Mouse (Mus musculus): ENCODE results near the gene Ikzf3. TPM values are rescaled to one million over a fixed set of nuclear protein-coding genes. Genes with fewer than 3 reads are reported as not detected.

Gene Ikzf3
- polyA plus RNA-seq, 1 experiment = not detected

DNA sequence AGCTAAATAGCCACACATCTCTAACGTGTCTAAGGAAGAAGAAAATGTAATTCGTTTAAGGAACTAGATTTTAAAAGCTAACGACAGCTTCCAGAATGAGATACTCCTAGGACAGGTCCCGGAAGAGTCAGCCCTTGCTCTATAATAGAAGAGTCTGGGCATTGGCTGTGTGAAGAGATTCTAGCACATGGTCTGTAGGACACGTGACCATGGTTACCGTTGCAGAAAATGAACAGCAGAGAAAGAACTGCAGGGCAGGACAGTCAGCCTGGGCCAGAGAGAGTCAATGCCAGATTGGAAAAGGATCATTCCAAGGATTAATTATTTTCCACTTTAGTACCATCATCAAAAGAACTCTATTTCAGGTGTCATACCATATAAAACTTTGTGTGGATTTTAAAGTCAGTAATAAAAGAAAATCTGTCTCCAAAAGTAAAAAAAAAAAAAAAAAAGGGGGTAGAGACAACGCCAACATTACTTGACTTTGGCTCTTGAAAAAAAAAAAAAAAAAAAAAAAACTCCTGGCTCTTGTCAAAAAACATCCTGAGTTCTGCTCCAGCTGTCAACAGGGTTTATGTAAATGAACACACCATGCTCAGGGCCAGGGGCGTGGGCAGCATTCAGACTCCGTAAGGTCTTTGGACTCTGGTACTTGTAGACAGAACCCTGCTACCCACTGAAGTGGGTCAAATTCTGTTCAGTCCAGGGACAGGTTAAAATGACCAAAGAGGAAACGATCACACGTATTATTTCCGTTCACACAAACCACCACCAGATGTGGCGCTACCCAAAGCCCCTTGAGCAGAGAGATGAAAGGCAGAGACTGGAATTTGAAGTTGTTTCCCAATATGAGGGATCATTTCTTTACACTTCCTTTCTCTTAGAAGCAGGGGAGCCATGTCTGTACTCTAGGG, 66.5 kb downstream of the Ikzf3 start:
- H3K27ac ChIP-seq (ENCODE audit: insufficient read depth, low read depth, low read length) = no peak overlapping the region

DNA sequence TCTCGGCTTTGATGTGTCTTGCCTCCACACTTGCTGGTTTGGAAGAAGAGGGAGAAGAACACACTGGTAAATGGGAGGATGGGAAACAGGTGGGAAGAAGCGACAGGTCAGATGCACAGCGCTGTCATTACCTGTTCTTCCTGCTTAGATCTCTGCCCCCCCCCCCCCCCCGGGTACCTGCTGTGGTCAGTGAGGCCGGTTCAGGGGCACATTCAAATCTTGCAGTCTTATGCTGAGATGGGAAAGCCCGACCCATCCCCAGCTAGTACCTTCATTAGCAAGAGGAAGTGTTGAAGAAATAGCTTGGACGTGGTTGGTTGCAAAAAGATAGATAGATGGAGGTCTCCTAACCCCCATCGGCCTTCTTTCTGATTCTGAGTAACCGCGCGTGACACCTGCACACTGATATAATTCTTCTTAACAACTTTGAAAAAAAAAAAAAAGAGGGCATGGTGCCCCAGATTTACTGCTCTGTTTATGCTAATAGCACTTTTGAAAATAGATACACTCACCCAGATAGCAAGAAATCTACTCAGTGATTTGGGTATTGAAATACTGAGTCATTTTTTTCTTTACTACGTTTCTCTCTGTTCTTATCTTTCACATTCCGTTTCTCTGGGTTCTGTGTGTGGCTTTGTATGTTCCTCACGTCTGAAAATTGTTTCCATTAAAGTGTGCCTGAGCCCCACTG, 68.7 kb downstream of the Ikzf3 start:
- TF ChIP-seq CTCF (IDR thresholded peaks at IDR 0.05; ENCODE audit: low read depth, low read length) = no peak
- no peak for TF ChIP-seq POLR2A (IDR thresholded peaks at IDR 0.05; ENCODE audit: borderline replicate concordance, low read depth, low read length)
- Histone ChIP-seq H3K27ac (ENCODE audit: insufficient read depth, low read depth, low read length) (no peak overlapping the region), H3K4me3 (ENCODE audit: insufficient read depth, low read length) (no peak overlapping the region), H3K4me1 (ENCODE audit: control insufficient read depth, insufficient read depth, low read length) (0 out of 2 replicates have a peak, but pooled peaks cover 2% of the 10 kb centered on the region)

More for the DNA sequence above, 66.5 kb downstream of the Ikzf3 start:
- H3K4me3 ChIP-seq (ENCODE audit: insufficient read depth, low read length) = no peak overlapping the region
- TF ChIP-seq POLR2A (IDR thresholded peaks at IDR 0.05; ENCODE audit: borderline replicate concordance, low read depth, low read length) (no peak), CTCF (IDR thresholded peaks at IDR 0.05; ENCODE audit: low read depth, low read length) (no peak)
- H3K4me1 ChIP-seq (ENCODE audit: control insufficient read depth, insufficient read depth, low read length) = 0 out of 2 replicates have a peak, but pooled peaks cover 2% of the 10 kb centered on the region

DNA sequence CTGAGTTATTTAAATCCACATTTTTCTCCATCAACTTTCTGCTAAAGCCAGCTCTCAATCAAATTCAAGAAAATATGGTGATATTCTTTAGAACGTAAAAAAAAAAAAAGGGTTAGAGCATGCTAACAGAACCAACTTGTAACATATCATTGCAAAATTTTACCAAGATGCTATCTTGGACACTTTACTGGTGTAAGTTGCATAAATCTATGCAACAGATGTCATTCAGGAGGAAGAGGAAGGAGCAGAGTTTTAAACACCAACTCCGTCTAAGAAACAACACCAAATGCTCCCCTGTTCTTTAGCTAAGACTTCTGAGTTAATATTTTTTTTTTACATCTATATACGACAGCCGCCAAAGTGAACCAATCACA, 69.4 kb downstream of the Ikzf3 start:
- no peak overlapping the region for H3K4me3 ChIP-seq (ENCODE audit: insufficient read depth, low read length)
- TF ChIP-seq POLR2A (IDR thresholded peaks at IDR 0.05; ENCODE audit: borderline replicate concordance, low read depth, low read length) (no peak), CTCF (IDR thresholded peaks at IDR 0.05; ENCODE audit: low read depth, low read length) (no peak)
- no peak overlapping the region for H3K27ac ChIP-seq (ENCODE audit: insufficient read depth, low read depth, low read length)
- H3K4me1 ChIP-seq (ENCODE audit: control insufficient read depth, insufficient read depth, low read length) = 0 out of 2 replicates have a peak, but pooled peaks cover 2% of the 10 kb centered on the region

DNA sequence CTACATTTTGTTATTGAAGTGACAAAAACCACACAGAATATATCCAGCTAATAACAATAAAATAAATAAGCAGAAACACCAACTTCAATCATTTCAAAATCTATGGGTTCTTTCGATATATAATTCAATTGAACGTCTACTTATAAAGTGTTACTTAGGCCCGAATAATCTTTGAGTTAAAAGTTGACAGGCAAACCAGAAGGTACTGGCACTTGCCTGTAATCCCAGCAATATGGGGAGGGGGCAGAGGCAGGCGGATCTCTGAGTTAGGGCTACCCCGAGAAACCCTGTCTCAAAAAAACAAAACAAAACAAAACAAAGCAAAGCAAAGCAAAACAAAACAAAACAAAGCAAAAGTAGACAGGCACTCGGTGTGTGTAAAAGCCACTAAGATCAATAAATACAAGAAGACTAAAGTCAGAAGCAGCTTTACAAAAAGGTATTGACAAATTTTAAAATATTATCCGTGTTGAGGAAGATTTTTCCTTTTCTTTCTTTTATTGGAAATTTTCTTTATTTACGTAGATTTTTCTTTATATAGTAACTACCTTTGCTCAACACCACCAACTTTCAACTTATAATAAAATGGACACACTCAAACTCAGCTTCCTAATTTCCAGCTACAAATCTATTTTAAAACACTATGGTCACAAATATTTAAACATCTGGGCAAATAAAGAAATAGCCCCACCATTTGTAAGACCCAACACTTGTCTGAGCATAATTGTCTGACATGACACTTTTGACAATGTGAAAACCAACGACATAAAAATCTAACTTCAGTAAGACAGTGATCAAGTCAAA, 70.0 kb downstream of the Ikzf3 start:
- no peaks in the 10 kb centered on the region for H3K4me1 ChIP-seq (ENCODE audit: control insufficient read depth, insufficient read depth, low read length)
- TF ChIP-seq POLR2A (IDR thresholded peaks at IDR 0.05; ENCODE audit: borderline replicate concordance, low read depth, low read length) (no peak), CTCF (IDR thresholded peaks at IDR 0.05; ENCODE audit: low read depth, low read length) (no peak)
- H3K27ac ChIP-seq (ENCODE audit: insufficient read depth, low read depth, low read length) = no peak overlapping the region
- H3K4me3 ChIP-seq (ENCODE audit: insufficient read depth, low read length) = no peak overlapping the region

DNA sequence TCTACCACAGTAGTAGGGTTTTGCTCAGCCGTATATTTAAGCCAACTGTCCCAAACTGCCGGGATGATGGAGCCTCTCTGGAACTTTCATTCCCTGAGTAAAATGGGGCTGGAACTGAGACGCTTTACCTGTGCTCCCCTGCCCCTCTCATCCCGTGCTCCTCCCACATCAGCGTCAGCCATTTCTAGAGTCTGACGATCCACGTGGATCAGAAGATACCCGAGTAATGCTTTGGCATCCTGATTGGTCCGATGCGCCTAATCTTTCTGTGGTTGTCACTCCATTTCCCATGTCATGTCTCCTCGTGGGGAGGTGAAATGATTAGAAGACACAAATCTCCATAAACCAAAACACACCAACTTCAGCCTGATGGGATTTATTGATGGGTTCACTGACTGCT, 70.9 kb downstream of the Ikzf3 start:
- Histone ChIP-seq H3K27ac (ENCODE audit: insufficient read depth, low read depth, low read length) (no peak overlapping the region), H3K4me3 (ENCODE audit: insufficient read depth, low read length) (no peak overlapping the region), H3K4me1 (ENCODE audit: control insufficient read depth, insufficient read depth, low read length) (no peaks in the 10 kb centered on the region)
- no peak for TF ChIP-seq POLR2A (IDR thresholded peaks at IDR 0.05; ENCODE audit: borderline replicate concordance, low read depth, low read length)
- TF ChIP-seq CTCF (IDR thresholded peaks at IDR 0.05; ENCODE audit: low read depth, low read length) = no peak

DNA sequence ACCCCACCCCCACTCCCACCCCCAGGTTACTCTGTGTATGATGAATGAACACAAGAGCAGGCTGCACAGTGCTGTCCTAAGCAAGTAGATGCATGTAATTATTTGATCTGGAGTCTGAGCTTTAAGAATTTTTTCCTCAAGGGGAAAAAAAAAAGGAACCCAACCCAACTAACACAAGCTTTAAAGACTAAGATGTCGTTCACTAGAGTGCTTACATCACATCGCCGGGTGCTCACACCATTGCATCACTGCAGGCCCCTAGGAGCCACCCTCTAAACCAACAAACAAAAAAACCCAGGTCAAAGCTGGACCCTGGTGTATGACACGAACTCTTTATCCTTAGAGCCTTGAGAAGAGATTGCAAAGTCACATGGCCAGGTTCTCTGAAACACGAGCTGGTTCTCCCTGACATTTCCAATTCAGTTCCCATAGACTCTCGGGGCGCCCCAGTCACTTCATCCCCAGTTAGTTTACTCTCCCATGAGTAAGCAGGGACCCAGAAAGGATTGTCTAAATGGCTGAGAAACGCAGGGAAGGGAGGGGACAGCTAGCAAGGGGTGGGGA, 71.8 kb downstream of the Ikzf3 start:
- Histone ChIP-seq H3K4me3 (ENCODE audit: insufficient read depth, low read length) (no peak overlapping the region), H3K27ac (ENCODE audit: insufficient read depth, low read depth, low read length) (no peak overlapping the region), H3K4me1 (ENCODE audit: control insufficient read depth, insufficient read depth, low read length) (no peaks in the 10 kb centered on the region)
- no peak for TF ChIP-seq CTCF (IDR thresholded peaks at IDR 0.05; ENCODE audit: low read depth, low read length)
- TF ChIP-seq POLR2A (IDR thresholded peaks at IDR 0.05; ENCODE audit: borderline replicate concordance, low read depth, low read length) = no peak

DNA sequence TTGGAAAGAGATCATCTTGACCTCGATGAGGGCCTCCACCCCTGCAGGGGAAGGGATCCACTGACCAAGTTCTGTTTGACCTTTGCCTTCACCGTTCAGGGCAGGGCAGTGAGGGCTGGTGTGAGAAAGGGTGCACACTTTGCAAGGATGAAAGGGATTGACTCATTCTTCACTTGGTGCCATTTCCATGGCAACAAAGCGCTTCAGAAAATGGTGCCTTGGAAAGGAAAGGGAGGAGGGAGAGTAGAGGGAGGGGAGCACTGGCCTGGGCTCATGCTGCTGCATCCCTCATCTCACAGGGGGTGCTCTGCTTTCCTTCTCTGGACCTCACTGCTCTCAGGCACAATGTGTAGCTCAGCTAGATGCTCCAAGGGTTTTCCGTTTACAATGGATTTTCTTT, 73.1 kb downstream of the Ikzf3 start:
- H3K4me3 ChIP-seq (ENCODE audit: insufficient read depth, low read length) = no peak overlapping the region
- no peaks in the 10 kb centered on the region for H3K4me1 ChIP-seq (ENCODE audit: control insufficient read depth, insufficient read depth, low read length)
- no peak overlapping the region for H3K27ac ChIP-seq (ENCODE audit: insufficient read depth, low read depth, low read length)
- TF ChIP-seq POLR2A (IDR thresholded peaks at IDR 0.05; ENCODE audit: borderline replicate concordance, low read depth, low read length) (no peak), CTCF (IDR thresholded peaks at IDR 0.05; ENCODE audit: low read depth, low read length) (no peak)

DNA sequence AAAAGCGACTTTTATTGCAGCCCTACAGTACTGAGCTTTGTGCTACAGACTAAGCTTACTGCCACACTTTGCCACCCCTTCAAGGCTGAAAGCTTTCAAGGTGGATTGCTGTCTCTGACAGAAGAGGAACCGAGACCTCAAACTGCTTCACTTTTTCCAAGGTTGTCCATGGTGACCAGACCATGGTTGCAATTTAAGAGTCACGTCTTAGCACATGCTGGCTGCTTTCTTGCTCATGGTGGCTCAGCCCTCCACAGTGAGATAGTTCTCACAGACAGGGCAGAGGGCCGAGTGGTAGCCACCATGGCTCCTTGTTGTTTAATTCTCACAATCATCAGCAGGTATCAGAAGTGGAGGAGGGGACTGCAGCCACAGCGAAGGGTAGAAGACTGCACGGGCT, 75.0 kb downstream of the Ikzf3 start:
- Histone ChIP-seq H3K4me3 (ENCODE audit: insufficient read depth, low read length) (no peak overlapping the region), H3K4me1 (ENCODE audit: control insufficient read depth, insufficient read depth, low read length) (no peaks in the 10 kb centered on the region), H3K27ac (ENCODE audit: insufficient read depth, low read depth, low read length) (no peak overlapping the region)
- TF ChIP-seq POLR2A (IDR thresholded peaks at IDR 0.05; ENCODE audit: borderline replicate concordance, low read depth, low read length) = no peak
- TF ChIP-seq CTCF (IDR thresholded peaks at IDR 0.05; ENCODE audit: low read depth, low read length) = no peak
